Mouse (Mus musculus): ENCODE results near the gene Olfr56. TPM values are rescaled to one million over a fixed set of nuclear protein-coding genes. Genes with fewer than 3 reads are reported as not detected.
"Not testable (repeated sequence)": the region's sequence is repeated elsewhere in the genome, so short reads cannot be mapped to it uniquely, and the experiment has no call there.

The Olfr56 gene
- 0.46 and 0.75 TPM in 2 replicates for polyA plus RNA-seq (2012; rRNA removed)

DNA sequence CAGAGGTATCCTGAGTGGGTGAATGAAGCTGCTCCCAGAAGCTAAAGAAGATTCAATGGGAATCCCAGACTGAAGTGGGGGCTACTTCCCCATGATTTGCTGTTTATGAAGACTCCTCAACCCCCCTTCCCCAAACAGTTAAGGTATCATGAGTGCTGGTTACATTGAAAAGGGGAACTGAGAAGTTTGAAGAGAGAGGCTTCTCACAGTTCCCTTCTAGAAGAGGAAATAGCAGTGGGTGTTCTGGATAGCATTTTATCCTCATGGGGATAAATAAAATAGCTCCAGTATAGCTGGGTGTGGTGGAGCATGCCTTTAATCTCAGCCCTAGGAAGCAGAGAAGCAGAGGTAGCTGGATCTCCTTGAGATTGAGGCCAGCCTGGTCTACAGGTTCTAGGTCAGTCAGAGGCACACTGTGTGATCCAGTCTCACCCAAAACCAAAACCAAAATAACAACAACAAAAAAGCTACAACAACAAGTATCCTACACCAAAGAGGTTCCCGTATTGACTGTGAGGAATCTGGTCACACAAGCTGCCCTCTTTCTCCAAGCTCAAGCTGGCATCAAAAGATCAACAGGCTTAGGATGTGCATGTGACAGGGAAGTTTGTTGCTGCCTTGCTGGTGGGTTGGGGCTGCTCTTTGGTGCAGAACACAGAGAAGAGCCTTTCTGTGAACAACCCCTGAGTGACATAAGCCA, at the start of gene Olfr56:
Gene Olfr56 (plus strand): TSS at position 650 of the 700 bp plus-strand sequence.
- H3K27me3 ChIP-seq (ENCODE audit: control insufficient read depth, insufficient read depth, low read length); H3K27ac ChIP-seq (ENCODE audit: control insufficient read depth, insufficient read depth, low read length); H3K4me3 ChIP-seq (ENCODE audit: control insufficient read depth, insufficient read depth, low read length); DNase-seq; H3K36me3 ChIP-seq (ENCODE audit: control insufficient read depth, insufficient read depth, low read length); H3K4me1 ChIP-seq (replicated peaks; ENCODE audit: control insufficient read depth, insufficient read depth, low read length): not testable (repeated sequence)
- no CpG with 5 or more reads among the region's 1 CpGs for WGBS

DNA sequence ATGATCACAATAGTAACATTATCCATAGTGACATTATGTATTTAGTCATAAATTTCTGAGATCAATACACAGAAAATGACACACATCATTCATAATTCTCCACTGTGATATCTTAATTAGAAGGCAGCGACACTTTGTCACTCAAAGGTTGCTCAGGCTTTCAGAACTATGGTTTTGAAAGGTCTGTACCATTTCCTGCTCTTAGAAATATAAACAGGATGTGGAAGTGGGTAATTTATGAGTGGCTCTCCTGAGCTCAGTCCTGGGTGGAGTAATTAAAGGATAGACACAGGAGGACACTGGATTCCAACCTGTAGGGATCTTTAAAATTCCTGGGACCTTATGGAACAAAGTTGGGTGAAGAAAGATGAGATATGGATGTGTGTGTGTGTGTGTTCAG, 45.3 kb upstream of the Olfr56 start:
- H3K4me3 ChIP-seq (ENCODE audit: control insufficient read depth, insufficient read depth, low read length); DNase-seq; H3K36me3 ChIP-seq (ENCODE audit: control insufficient read depth, insufficient read depth, low read length); H3K4me1 ChIP-seq (replicated peaks; ENCODE audit: control insufficient read depth, insufficient read depth, low read length); H3K27me3 ChIP-seq (ENCODE audit: control insufficient read depth, insufficient read depth, low read length): not testable (repeated sequence)
- peak overlapping the region; percentile 54; the same call in 1 of the 2 replicates for H3K27ac ChIP-seq (ENCODE audit: control insufficient read depth, insufficient read depth, low read length)
- 5% methylated on average over 1 of the region's 1 CpGs for WGBS

DNA sequence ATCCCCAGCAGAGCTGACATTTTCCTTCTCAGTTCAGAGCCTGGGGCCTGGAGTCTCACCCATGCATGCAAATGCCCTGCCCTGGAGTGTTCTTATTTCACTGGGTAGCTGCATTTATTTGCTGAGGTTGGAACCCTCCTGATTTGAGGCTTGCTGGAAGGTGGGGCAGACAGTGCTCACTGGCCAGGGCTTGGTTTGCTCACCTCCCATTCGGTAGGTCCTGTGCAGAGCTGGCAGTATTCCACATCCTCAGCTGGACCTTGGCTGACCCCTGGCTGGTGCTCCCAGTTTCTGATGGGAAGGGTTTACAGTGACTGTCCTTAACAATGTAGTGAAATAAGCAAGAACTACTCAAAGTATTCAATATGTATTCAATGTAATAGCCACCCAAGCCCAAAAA, 44.8 kb upstream of the Olfr56 start:
- H3K27me3 ChIP-seq (ENCODE audit: control insufficient read depth, insufficient read depth, low read length); H3K4me1 ChIP-seq (replicated peaks; ENCODE audit: control insufficient read depth, insufficient read depth, low read length); DNase-seq; H3K4me3 ChIP-seq (ENCODE audit: control insufficient read depth, insufficient read depth, low read length); H3K36me3 ChIP-seq (ENCODE audit: control insufficient read depth, insufficient read depth, low read length): not testable (repeated sequence)
- WGBS: 87% methylated on average over 1 of the region's 1 CpGs
- H3K27ac ChIP-seq (ENCODE audit: control insufficient read depth, insufficient read depth, low read length): peak overlapping the region; percentile 54

DNA sequence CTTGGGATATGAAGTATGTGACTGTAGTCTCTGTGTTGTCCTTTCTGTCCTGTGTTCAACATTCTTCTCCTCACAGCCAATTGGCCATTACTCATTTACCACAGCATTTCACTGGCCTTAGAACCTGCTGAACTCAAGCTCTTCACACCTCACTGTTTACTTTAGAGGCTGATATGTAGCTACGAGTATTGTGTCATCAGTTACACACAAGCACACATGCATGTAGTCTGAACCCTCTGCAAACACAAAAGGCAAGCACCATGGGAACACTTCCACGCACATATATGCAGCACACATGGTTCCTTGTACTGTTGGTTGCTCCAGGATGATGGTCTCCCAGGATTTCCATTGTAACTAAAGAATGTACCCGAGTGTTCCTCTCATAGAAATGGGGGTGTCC, 43.4 kb upstream of the Olfr56 start:
- not testable (repeated sequence) for DNase-seq; H3K4me3 ChIP-seq (ENCODE audit: control insufficient read depth, insufficient read depth, low read length); H3K36me3 ChIP-seq (ENCODE audit: control insufficient read depth, insufficient read depth, low read length); H3K27ac ChIP-seq (ENCODE audit: control insufficient read depth, insufficient read depth, low read length); H3K4me1 ChIP-seq (replicated peaks; ENCODE audit: control insufficient read depth, insufficient read depth, low read length); H3K27me3 ChIP-seq (ENCODE audit: control insufficient read depth, insufficient read depth, low read length)
- 100% methylated on average over 1 of the region's 3 CpGs for WGBS

DNA sequence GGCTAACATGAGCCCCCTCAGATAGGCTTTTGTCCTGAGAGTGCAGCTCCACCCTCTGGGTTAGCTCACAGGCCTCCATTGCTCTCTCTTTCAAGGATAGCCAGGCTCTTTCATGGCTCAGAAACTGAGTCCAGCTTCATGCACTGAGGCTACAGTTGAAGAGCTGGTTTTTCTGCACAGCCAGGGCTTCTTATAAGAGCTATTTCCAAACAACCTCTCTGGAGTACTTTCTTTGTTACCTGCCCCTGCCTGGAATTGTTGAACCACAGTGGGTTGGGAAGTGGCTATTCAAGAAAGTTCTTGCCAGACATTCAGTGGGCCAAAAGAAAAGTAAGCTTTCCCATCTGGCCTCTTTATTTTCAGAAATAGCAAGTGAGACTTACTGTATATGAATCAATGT, 39.4 kb upstream of the Olfr56 start:
- DNase-seq; H3K4me1 ChIP-seq (replicated peaks; ENCODE audit: control insufficient read depth, insufficient read depth, low read length); H3K27me3 ChIP-seq (ENCODE audit: control insufficient read depth, insufficient read depth, low read length); H3K36me3 ChIP-seq (ENCODE audit: control insufficient read depth, insufficient read depth, low read length); H3K27ac ChIP-seq (ENCODE audit: control insufficient read depth, insufficient read depth, low read length); H3K4me3 ChIP-seq (ENCODE audit: control insufficient read depth, insufficient read depth, low read length): not testable (repeated sequence)

DNA sequence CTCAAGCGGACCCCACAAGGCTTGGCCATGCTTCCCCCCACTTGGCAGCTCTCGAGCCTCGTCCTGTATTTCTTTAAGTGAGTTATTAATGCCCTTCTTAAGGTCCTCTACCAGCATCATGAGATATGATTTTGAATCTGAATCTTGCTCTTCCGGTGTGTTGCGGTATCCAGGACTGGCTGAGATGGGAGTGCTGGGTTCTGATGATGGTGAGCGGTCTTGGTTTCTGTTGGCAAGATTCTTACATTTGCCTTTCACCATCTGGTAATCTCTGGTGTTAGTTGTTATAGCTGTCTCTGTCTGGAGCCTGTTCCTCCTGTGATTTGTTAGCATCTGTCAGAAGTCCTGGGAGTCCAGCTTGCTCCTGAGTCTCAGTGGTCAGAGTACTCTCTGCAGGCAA, 32.6 kb upstream of the Olfr56 start, which contains the start of gene Psme2b:
Gene Psme2b (minus strand): TSS at position 101 of the 400 bp plus-strand sequence.
- WGBS: over 99% methylated on average over 6 of the region's 6 CpGs
- not testable (repeated sequence) for H3K27me3 ChIP-seq (ENCODE audit: control insufficient read depth, insufficient read depth, low read length); H3K4me1 ChIP-seq (replicated peaks; ENCODE audit: control insufficient read depth, insufficient read depth, low read length); DNase-seq; H3K27ac ChIP-seq (ENCODE audit: control insufficient read depth, insufficient read depth, low read length); H3K4me3 ChIP-seq (ENCODE audit: control insufficient read depth, insufficient read depth, low read length); H3K36me3 ChIP-seq (ENCODE audit: control insufficient read depth, insufficient read depth, low read length)

DNA sequence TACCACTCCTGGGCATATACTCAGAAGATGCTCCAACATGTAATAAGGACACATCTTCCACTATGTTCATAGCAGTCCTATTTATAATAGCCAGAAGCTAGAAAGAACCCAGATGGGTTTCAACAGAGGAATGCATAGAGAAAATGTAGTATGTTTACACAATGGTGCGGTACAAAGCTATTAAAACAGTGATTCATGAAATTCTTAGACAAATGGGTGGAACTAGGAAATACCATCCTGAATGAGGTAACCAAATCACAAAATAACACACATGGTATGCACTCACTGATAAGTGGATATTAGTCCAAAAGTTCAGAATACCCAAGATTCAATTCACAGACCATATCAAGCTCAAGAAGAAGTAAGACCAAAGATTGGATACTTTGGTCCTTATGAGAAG, 4.0 kb upstream of the Olfr56 start:
- no CpG with 5 or more reads among the region's 1 CpGs for WGBS

DNA sequence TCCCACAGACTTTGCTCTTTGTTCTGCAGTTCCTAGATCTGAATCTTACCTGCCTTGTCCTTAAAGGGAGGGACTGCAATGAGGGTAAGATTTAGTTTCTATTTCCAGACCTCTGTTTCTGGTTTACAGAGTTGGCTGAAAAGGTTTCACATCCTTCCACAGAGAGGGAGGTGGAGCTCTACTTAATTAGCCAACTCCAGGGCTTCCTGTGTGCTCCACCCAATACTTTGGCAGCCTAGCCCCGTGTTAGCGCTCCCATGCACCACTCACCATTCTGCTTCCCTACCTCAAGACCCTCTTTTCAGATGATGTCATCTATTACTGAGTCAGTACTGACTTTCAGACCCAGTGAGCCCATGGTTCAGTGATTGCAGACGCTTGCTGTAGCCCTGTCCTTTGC, 562 bp downstream of the Olfr56 start, which contains the start of gene 9930111J21Rik1:
Gene 9930111J21Rik1 (minus strand): TSS at position 148 of the 400 bp plus-strand sequence.
- H3K27me3 ChIP-seq (ENCODE audit: control insufficient read depth, insufficient read depth, low read length); DNase-seq; H3K4me3 ChIP-seq (ENCODE audit: control insufficient read depth, insufficient read depth, low read length); H3K27ac ChIP-seq (ENCODE audit: control insufficient read depth, insufficient read depth, low read length); H3K4me1 ChIP-seq (replicated peaks; ENCODE audit: control insufficient read depth, insufficient read depth, low read length); H3K36me3 ChIP-seq (ENCODE audit: control insufficient read depth, insufficient read depth, low read length): not testable (repeated sequence)
- WGBS: no CpG with 5 or more reads among the region's 3 CpGs

More for the DNA sequence above, 4.0 kb upstream of the Olfr56 start:
- H3K4me1 ChIP-seq (replicated peaks; ENCODE audit: control insufficient read depth, insufficient read depth, low read length); H3K27ac ChIP-seq (ENCODE audit: control insufficient read depth, insufficient read depth, low read length); H3K27me3 ChIP-seq (ENCODE audit: control insufficient read depth, insufficient read depth, low read length); H3K36me3 ChIP-seq (ENCODE audit: control insufficient read depth, insufficient read depth, low read length); H3K4me3 ChIP-seq (ENCODE audit: control insufficient read depth, insufficient read depth, low read length); DNase-seq: not testable (repeated sequence)

DNA sequence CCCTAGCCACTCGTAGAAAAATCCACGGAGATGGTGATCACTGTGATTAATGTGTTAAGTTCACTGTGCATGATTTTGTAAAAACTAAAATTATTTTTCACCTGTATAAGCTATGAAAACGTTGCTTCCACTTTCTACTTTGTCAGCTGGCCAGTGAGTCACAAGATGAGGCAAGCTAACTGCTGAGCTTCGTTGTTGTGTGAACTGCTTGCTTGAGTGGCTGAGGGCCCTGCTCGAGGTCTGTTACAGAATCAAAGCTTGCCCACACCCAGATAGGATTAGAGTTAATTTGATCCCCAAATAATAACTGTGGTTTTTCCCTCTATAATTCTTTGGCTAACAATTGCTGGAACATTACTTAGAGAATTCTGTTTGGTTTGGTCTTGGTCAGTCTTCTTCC, 1.4 kb downstream of the Olfr56 start:
- WGBS: no CpG with 5 or more reads among the region's 5 CpGs
- not testable (repeated sequence) for H3K27me3 ChIP-seq (ENCODE audit: control insufficient read depth, insufficient read depth, low read length); H3K4me1 ChIP-seq (replicated peaks; ENCODE audit: control insufficient read depth, insufficient read depth, low read length); H3K4me3 ChIP-seq (ENCODE audit: control insufficient read depth, insufficient read depth, low read length); H3K36me3 ChIP-seq (ENCODE audit: control insufficient read depth, insufficient read depth, low read length); H3K27ac ChIP-seq (ENCODE audit: control insufficient read depth, insufficient read depth, low read length); DNase-seq

DNA sequence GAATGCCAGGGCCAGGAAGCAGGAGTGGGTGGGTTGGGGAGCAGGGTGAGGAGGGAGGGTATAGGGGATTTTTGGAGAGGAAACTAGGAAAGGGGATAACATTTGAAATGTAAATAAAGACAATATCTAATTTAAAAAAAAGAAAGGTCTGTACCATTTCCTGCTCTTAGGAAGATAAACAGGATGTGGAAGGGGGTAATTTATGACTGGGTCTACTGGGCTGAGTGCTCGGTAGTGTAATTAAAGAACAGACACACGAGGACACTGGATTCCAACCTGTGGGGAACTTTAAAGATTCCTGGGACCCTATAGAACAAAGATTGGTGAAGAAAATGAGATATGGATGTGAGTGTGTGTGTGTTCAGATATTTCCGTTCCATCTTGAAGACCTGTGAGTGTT, 4.2 kb downstream of the Olfr56 start:
- H3K4me1 ChIP-seq (replicated peaks; ENCODE audit: control insufficient read depth, insufficient read depth, low read length); H3K27me3 ChIP-seq (ENCODE audit: control insufficient read depth, insufficient read depth, low read length); H3K36me3 ChIP-seq (ENCODE audit: control insufficient read depth, insufficient read depth, low read length); H3K27ac ChIP-seq (ENCODE audit: control insufficient read depth, insufficient read depth, low read length); H3K4me3 ChIP-seq (ENCODE audit: control insufficient read depth, insufficient read depth, low read length); DNase-seq: not testable (repeated sequence)
- WGBS: no CpG with 5 or more reads among the region's 3 CpGs

DNA sequence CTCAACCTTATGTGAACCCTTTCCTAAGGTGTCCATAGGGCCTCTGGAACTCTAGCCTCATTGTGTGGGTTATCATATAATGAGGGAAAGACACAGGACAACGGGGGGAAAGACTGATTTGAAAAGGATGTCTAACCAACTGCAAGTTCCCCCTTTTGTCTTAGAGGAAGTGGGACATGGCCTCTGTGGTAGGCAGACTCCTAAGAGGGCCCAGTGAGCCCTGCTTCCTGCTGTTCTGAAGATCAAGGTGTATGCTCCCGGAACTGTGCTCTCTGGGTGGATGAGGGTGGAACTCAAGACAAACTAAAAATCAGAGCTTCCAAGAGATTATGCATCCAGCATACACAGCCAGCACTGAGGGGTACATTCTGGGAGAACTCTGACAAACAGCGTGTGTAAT, 9.5 kb downstream of the Olfr56 start:
- not testable (repeated sequence) for DNase-seq; H3K36me3 ChIP-seq (ENCODE audit: control insufficient read depth, insufficient read depth, low read length); H3K4me3 ChIP-seq (ENCODE audit: control insufficient read depth, insufficient read depth, low read length); H3K27ac ChIP-seq (ENCODE audit: control insufficient read depth, insufficient read depth, low read length); H3K4me1 ChIP-seq (replicated peaks; ENCODE audit: control insufficient read depth, insufficient read depth, low read length); H3K27me3 ChIP-seq (ENCODE audit: control insufficient read depth, insufficient read depth, low read length)
- WGBS: 31% methylated on average over 2 of the region's 3 CpGs
